Mouse (Mus musculus): Measurements from ENCODE around the gene Ccpg1os. TPM values are rescaled to one million over a fixed set of nuclear protein-coding genes. Genes with fewer than 3 reads are reported as not detected.

The Ccpg1os gene
- polyA plus RNA-seq, 1 experiment: 18.3 TPM

DNA sequence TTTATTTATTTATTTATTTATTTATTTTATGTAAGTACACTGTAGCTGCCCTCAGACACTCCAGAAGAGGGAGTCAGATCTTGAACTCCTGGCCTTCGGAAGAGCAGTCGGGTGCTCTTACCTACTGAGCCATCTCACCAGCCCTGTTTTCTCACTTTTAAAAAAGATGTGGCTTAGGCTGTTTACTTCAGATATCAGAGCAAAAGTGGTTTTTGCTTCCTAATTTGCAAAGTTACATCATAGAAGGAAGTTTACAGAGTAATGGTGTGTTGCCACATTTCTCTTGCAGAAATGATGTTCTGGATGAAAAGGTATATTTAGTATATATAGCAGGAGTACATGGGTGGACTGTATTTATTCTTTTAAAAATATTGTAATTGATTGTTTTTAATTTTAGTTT lies 6.2 kb upstream of the Ccpg1os start:
- Histone ChIP-seq H3K4me1 (ENCODE audit: control insufficient read depth, insufficient read depth, low read length) (peaks cover 4% of the 10 kb centered on the region; the same call in 1 of the 2 replicates), H3K4me3 (ENCODE audit: insufficient read depth, low read length) (no peak overlapping the region), H3K27ac (ENCODE audit: insufficient read depth, low read length) (no peak overlapping the region)
- TF ChIP-seq POLR2A (IDR thresholded peaks at IDR 0.05; ENCODE audit: extremely low read depth, insufficient read depth, low read length): no peak
- no peak for TF ChIP-seq CTCF (IDR thresholded peaks at IDR 0.05; ENCODE audit: extremely low read depth, insufficient read depth, low read length)

GRCm38 (mm10) chr9:72988706-72989105 lies 3.5 kb upstream of the Ccpg1os start:
- H3K4me1 ChIP-seq (ENCODE audit: control insufficient read depth, insufficient read depth, low read length): peaks cover 4% of the 10 kb centered on the region; the same call in 1 of the 2 replicates
- H3K4me3 ChIP-seq (ENCODE audit: insufficient read depth, low read length): no peak overlapping the region
- H3K27ac ChIP-seq (ENCODE audit: insufficient read depth, low read length): no peak overlapping the region
- TF ChIP-seq CTCF (IDR thresholded peaks at IDR 0.05; ENCODE audit: extremely low read depth, insufficient read depth, low read length) (no peak), POLR2A (IDR thresholded peaks at IDR 0.05; ENCODE audit: extremely low read depth, insufficient read depth, low read length) (no peak)

DNA sequence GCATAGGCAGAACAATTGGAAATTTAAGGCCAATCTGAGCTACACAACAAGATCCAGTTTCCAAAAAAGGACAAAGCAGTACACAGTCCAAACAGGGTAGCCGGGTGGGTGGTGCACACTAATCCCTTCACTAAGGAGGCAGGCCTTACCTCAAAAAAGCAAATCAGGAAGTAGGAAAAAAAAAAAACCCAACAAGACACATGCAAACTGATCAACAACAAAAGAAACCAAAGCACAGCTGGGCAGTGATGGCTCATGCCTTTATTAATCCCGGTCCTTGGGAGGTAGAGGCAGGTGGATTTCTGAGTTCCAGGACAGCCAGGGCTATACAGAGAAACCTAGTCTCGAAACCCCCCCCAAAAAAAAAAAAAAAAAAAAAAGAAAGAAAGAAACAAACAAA lies 2.5 kb upstream of the Ccpg1os start:
- Histone ChIP-seq H3K4me3 (ENCODE audit: insufficient read depth, low read length) (no peak overlapping the region), H3K27ac (ENCODE audit: insufficient read depth, low read length) (no peak overlapping the region), H3K4me1 (ENCODE audit: control insufficient read depth, insufficient read depth, low read length) (peaks cover 4% of the 10 kb centered on the region; the same call in 1 of the 2 replicates)
- no peak for TF ChIP-seq POLR2A (IDR thresholded peaks at IDR 0.05; ENCODE audit: extremely low read depth, insufficient read depth, low read length)
- no peak for TF ChIP-seq CTCF (IDR thresholded peaks at IDR 0.05; ENCODE audit: extremely low read depth, insufficient read depth, low read length)

GRCm38 (mm10) chr9:72983066-72983465 lies 2.1 kb downstream of the Ccpg1os start:
- no peak overlapping the region for H3K27ac ChIP-seq (ENCODE audit: insufficient read depth, low read length)
- H3K4me1 ChIP-seq (ENCODE audit: control insufficient read depth, insufficient read depth, low read length): peaks cover 1% of the 10 kb centered on the region; the same call in 1 of the 2 replicates
- TF ChIP-seq POLR2A (IDR thresholded peaks at IDR 0.05; ENCODE audit: extremely low read depth, insufficient read depth, low read length): no peak
- TF ChIP-seq CTCF (IDR thresholded peaks at IDR 0.05; ENCODE audit: extremely low read depth, insufficient read depth, low read length): no peak
- H3K4me3 ChIP-seq (ENCODE audit: insufficient read depth, low read length): no peak overlapping the region

- Histone ChIP-seq H3K4me3 (ENCODE audit: insufficient read depth, low read length) (no peak overlapping the region), H3K27ac (ENCODE audit: insufficient read depth, low read length) (no peak overlapping the region), H3K4me1 (ENCODE audit: control insufficient read depth, insufficient read depth, low read length) (no peaks in the 10 kb centered on the region)
- TF ChIP-seq CTCF (IDR thresholded peaks at IDR 0.05; ENCODE audit: extremely low read depth, insufficient read depth, low read length) (no peak), POLR2A (IDR thresholded peaks at IDR 0.05; ENCODE audit: extremely low read depth, insufficient read depth, low read length) (no peak)
These were observed 9.9 kb downstream of the Ccpg1os start for GRCm38 (mm10) chr9:72975242-72975641.

DNA sequence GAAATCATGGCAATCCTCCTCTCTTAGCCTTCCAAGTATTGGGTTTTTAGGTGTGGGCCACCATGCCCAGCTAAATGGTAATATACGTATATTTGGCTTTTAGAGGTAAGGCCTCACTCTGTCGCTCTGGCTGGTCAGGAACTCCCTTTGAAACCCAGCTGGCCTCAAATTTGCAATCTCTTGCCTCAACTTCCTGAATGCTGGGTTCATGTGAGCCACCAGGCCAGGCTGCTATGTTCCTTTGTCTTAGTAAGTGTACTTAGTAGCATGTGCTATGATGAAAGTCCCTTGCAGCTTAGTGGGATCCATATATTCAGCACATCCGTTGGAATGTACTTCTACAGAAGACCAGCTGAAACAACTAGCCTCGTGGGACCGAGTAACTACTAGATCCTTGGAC lies 10.4 kb downstream of the Ccpg1os start:
- no peaks in the 10 kb centered on the region for H3K4me1 ChIP-seq (ENCODE audit: control insufficient read depth, insufficient read depth, low read length)
- no peak overlapping the region for H3K4me3 ChIP-seq (ENCODE audit: insufficient read depth, low read length)
- TF ChIP-seq CTCF (IDR thresholded peaks at IDR 0.05; ENCODE audit: extremely low read depth, insufficient read depth, low read length) (no peak), POLR2A (IDR thresholded peaks at IDR 0.05; ENCODE audit: extremely low read depth, insufficient read depth, low read length) (no peak)
- no peak overlapping the region for H3K27ac ChIP-seq (ENCODE audit: insufficient read depth, low read length)

DNA sequence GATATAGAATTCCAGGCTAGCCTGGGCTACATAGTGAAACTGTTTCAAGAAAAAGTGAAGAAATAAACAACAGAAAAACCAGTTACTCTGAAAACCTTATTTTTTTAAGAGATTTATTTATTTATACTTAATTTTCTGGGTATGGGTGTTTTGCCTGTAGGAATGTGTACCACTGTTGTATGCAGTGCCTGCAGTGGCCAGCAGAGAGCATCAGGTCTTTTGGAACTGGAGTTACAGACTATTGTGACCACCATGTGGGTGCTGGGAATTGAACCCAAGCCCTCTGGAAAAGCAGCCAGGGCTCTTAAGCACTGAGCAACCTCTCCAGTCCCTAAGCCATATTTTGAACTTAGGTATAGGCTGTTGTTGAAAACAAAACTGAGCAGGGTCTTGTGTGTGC lies 12.2 kb downstream of the Ccpg1os start:
- Histone ChIP-seq H3K27ac (ENCODE audit: insufficient read depth, low read length) (no peak overlapping the region), H3K4me1 (ENCODE audit: control insufficient read depth, insufficient read depth, low read length) (peaks cover 2% of the 10 kb centered on the region), H3K4me3 (ENCODE audit: insufficient read depth, low read length) (no peak overlapping the region)
- TF ChIP-seq POLR2A (IDR thresholded peaks at IDR 0.05; ENCODE audit: extremely low read depth, insufficient read depth, low read length) (no peak), CTCF (IDR thresholded peaks at IDR 0.05; ENCODE audit: extremely low read depth, insufficient read depth, low read length) (no peak)

- Histone ChIP-seq H3K27ac (ENCODE audit: insufficient read depth, low read length) (no peak overlapping the region), H3K4me1 (ENCODE audit: control insufficient read depth, insufficient read depth, low read length) (peaks cover 2% of the 10 kb centered on the region)
- TF ChIP-seq CTCF (IDR thresholded peaks at IDR 0.05; ENCODE audit: extremely low read depth, insufficient read depth, low read length): no peak
- no peak for TF ChIP-seq POLR2A (IDR thresholded peaks at IDR 0.05; ENCODE audit: extremely low read depth, insufficient read depth, low read length)
These were observed 12.7 kb downstream of the Ccpg1os start for GRCm38 (mm10) chr9:72972435-72972834.

DNA sequence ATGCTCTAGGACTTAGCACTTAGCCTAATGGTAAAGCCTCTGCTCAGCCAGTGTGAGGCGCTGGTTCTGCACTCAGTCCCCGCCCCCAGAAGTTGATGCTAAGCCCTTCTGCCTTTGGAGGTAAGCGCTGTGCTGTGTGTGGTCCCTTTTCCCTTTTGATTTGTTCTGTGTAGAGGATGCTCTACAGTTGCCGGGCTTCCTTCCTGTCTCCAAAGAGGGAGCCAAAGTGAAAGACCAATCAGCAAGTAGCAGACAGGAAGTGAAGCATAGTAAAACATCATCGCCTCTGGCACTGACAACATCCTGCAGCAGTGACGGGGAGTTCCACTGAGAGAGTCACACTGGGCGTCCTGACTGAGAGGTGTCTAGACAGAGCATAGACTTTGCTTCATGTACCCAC lies 15.3 kb downstream of the Ccpg1os start:
- TF ChIP-seq POLR2A (IDR thresholded peaks at IDR 0.05; ENCODE audit: extremely low read depth, insufficient read depth, low read length): no peak
- no peak for TF ChIP-seq CTCF (IDR thresholded peaks at IDR 0.05; ENCODE audit: extremely low read depth, insufficient read depth, low read length)
- no peak overlapping the region for H3K27ac ChIP-seq (ENCODE audit: insufficient read depth, low read length)
- H3K4me1 ChIP-seq (ENCODE audit: control insufficient read depth, insufficient read depth, low read length): peaks cover 2% of the 10 kb centered on the region
- H3K4me3 ChIP-seq (ENCODE audit: insufficient read depth, low read length): no peak overlapping the region

More at GRCm38 (mm10) chr9:72972435-72972834, 12.7 kb downstream of the Ccpg1os start:
- no peak overlapping the region for H3K4me3 ChIP-seq (ENCODE audit: insufficient read depth, low read length)

DNA sequence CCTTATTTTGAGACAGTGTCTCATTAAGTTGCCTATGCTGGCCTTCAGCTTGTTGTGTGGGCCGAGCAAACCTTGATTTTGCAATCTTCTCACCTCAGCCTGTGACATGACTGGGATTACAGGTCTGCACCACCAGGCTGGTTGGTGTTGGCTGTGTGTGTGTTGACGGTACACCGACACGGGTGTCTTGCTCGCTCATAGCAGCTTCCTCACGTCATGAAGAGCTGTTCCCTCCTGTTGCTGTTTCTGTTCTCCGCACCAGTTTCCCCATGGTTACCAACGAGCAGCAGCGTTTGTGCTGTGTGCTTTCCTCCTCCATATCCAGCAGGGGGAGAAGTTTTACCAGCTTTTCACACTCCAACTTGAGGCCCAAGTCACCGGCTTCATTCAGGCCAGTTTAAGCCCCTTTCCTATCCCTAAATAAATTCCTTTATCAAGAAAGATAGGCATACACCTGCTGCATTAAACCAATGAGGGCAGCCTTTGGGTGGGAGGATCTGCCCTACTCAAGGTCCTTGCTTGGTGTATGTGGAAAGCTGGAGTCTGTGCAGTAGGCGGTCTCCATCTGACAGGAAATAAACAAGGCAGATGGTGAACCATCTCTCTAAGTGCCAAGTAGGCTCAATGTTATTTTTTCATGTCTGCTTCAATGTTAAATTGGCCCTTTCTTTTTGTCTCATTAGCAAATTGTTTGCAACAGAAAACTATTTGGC lies 16.7 kb downstream of the Ccpg1os start:
- Histone ChIP-seq H3K4me3 (ENCODE audit: insufficient read depth, low read length) (no peak overlapping the region), H3K27ac (ENCODE audit: insufficient read depth, low read length) (peak overlapping the region; percentile 5; the same call in 1 of the 2 replicates), H3K4me1 (ENCODE audit: control insufficient read depth, insufficient read depth, low read length) (peaks cover 2% of the 10 kb centered on the region)
- TF ChIP-seq CTCF (IDR thresholded peaks at IDR 0.05; ENCODE audit: extremely low read depth, insufficient read depth, low read length) (peak; percentile 75), POLR2A (IDR thresholded peaks at IDR 0.05; ENCODE audit: extremely low read depth, insufficient read depth, low read length) (no peak)

Data from cortical plate, adult 2 months (tissue).